Mouse (Mus musculus) erythroid progenitor cell, adult 5-6 weeks (primary cell): ENCODE data around the gene Grap2. TPM values are rescaled to one million over a fixed set of nuclear protein-coding genes. Genes with fewer than 3 reads are reported as not detected.

ENCODE experiments used
- total RNA-seq, 2 experiments: library from RNA; stranded (forward) in 1 of 2; stranded (reverse) in 1 of 2; fragments of 150-400 nt in 1 of 2; fragments of 186-747, 209-891 nt in 1 of 2; gene quantifications; 2 replicates each; pipeline versions ENCODE4 v1.2.3 to v1.2.4; 2015 to 2017; ENCODE audit warnings: low replicate concordance in 2 of 2

Gene Grap2
- total RNA-seq, 2 experiments from 2014 or later, result 28.5 to 32.7 TPM

Other genes with a start within 250 kb of the Grap2 start
- not detected in 2 replicates for gene Enthd1, start 7.4 kb upstream of the Grap2 start, total RNA-seq (2015; ENCODE audit: low replicate concordance)
- gene Enthd1, start 7.4 kb upstream of the Grap2 start, total RNA-seq (2017; ENCODE audit: low replicate concordance), result not detected in 2 replicates
- gene Fam83f, start 99.3 kb downstream of the Grap2 start, total RNA-seq (2015; ENCODE audit: low replicate concordance), result 1.1 TPM in 1 of 2 replicates, not detected in the other
- not detected in 2 replicates for gene Fam83f, start 99.3 kb downstream of the Grap2 start, total RNA-seq (2017; ENCODE audit: low replicate concordance)
- gene Tnrc6b, start 138.7 kb downstream of the Grap2 start, total RNA-seq (2015; ENCODE audit: low replicate concordance), result 113 and 187 TPM in 2 replicates
- 141 and 357 TPM in 2 replicates for gene Tnrc6b, start 138.7 kb downstream of the Grap2 start, total RNA-seq (2017; ENCODE audit: low replicate concordance)